Mouse (Mus musculus) testis, adult 2 months (tissue): ENCODE results near the gene Atp2b2. TPM values are rescaled to one million over a fixed set of nuclear protein-coding genes. Genes with fewer than 3 reads are reported as not detected.

Experiments used
- H3K27ac ChIP-seq: fragments of 200-500 bp; 2 replicates; pipeline ENCODE4 v1.5.1; 2012; ENCODE audit warnings: low read depth, low read length; ENCODE audit not compliant: control insufficient read depth, insufficient read depth
- H3K27me3 ChIP-seq: fragments of 200-500 bp; 2 replicates; pipeline ENCODE4 v1.6.1; 2012; ENCODE audit warnings: mild to moderate bottlenecking, low read length, moderate library complexity; ENCODE audit not compliant: control insufficient read depth, insufficient read depth
- H3K36me3 ChIP-seq: fragments of 200-500 bp; 2 replicates; pipeline ENCODE4 v1.6.1; 2012; ENCODE audit warnings: mild to moderate bottlenecking, low read length; ENCODE audit not compliant: control insufficient read depth, insufficient read depth
- H3K4me1 ChIP-seq: fragments of 200-500 bp; 2 replicates; pipeline ENCODE4 v1.6.1; 2012; ENCODE audit warnings: low read length; ENCODE audit not compliant: control insufficient read depth, insufficient read depth
- H3K4me3 ChIP-seq: fragments of 200-500 bp; 2 replicates; pipeline ENCODE4 v1.5.1; 2012; ENCODE audit warnings: low read depth, mild to moderate bottlenecking, low read length, moderate library complexity, mixed read lengths; ENCODE audit not compliant: control insufficient read depth
- CTCF ChIP-seq: fragments of 200-500 bp; IDR thresholded peaks from 2 replicates; pipeline ENCODE4 v1.5.1; 2012; ENCODE audit warnings: low read depth, mild to moderate bottlenecking, inconsistent platforms, low read length, moderate library complexity; ENCODE audit not compliant: control insufficient read depth, insufficient read depth, insufficient replicate concordance
- POLR2A ChIP-seq: fragments of 200-500 bp; IDR thresholded peaks from 2 replicates; pipeline ENCODE4 v1.6.1; 2012; ENCODE audit warnings: low read depth, mild to moderate bottlenecking, inconsistent platforms, low read length, moderate library complexity; ENCODE audit not compliant: control insufficient read depth
- polyA plus RNA-seq: library from polyadenylated mRNA; depleted of rRNA; stranded (reverse); fragments of >200 nt; gene quantifications from 2 replicates; pipeline ENCODE4 v1.2.3, GENCODE M21; 2012

The Atp2b2 gene
- polyA plus RNA-seq, 1 experiment: 0.85 TPM

GRCm38 (mm10) chr6:114041911-114042284, 515 bp downstream of the Atp2b2 start:
- no peak for TF ChIP-seq POLR2A
- no peak for TF ChIP-seq CTCF
- Histone ChIP-seq H3K27me3 (no peaks in the 10 kb centered on the region), H3K27ac (no peak overlapping the region)

GRCm38 (mm10) chr6:114041097-114041910, 1.1 kb downstream of the Atp2b2 start:
- no peaks in the 10 kb centered on the region for H3K27me3 ChIP-seq
- peaks cover 6% of the 10 kb centered on the region; the same call in 1 of the 2 replicates for H3K4me1 ChIP-seq
- no peaks in the 10 kb centered on the region for H3K36me3 ChIP-seq
- TF ChIP-seq POLR2A (no peak), CTCF (no peak)
- no peak overlapping the region for H3K27ac ChIP-seq
- H3K4me3 ChIP-seq: no peak overlapping the region

More at GRCm38 (mm10) chr6:114041911-114042284, 515 bp downstream of the Atp2b2 start:
- Histone ChIP-seq H3K4me3 (no peak overlapping the region), H3K4me1 (peaks cover 6% of the 10 kb centered on the region; the same call in 1 of the 2 replicates), H3K36me3 (no peaks in the 10 kb centered on the region)

- Histone ChIP-seq H3K4me3 (no peak overlapping the region), H3K27me3 (no peaks in the 10 kb centered on the region), H3K36me3 (no peaks in the 10 kb centered on the region), H3K27ac (no peak overlapping the region), H3K4me1 (no peaks in the 10 kb centered on the region)
- TF ChIP-seq POLR2A (no peak), CTCF (no peak)
Observed at GRCm38 (mm10) chr6:114035704-114036103, 6.7 kb downstream of the Atp2b2 start.

GRCm38 (mm10) chr6:114032822-114033221, 9.6 kb downstream of the Atp2b2 start:
- Histone ChIP-seq H3K4me1 (no peaks in the 10 kb centered on the region), H3K4me3 (no peak overlapping the region), H3K27ac (no peak overlapping the region), H3K36me3 (no peaks in the 10 kb centered on the region), H3K27me3 (no peaks in the 10 kb centered on the region)
- no peak for TF ChIP-seq POLR2A
- no peak for TF ChIP-seq CTCF

- TF ChIP-seq POLR2A (no peak), CTCF (no peak)
Observed at GRCm38 (mm10) chr6:114023794-114024193, 18.6 kb downstream of the Atp2b2 start.

GRCm38 (mm10) chr6:114022104-114022503, 20.3 kb downstream of the Atp2b2 start:
- H3K27me3 ChIP-seq: no peaks in the 10 kb centered on the region
- no peak overlapping the region for H3K4me3 ChIP-seq
- H3K4me1 ChIP-seq: no peaks in the 10 kb centered on the region
- no peaks in the 10 kb centered on the region for H3K36me3 ChIP-seq
- no peak overlapping the region for H3K27ac ChIP-seq
- TF ChIP-seq POLR2A: no peak
- no peak for TF ChIP-seq CTCF

More at GRCm38 (mm10) chr6:114023794-114024193, 18.6 kb downstream of the Atp2b2 start:
- Histone ChIP-seq H3K4me3 (no peak overlapping the region), H3K4me1 (no peaks in the 10 kb centered on the region), H3K36me3 (no peaks in the 10 kb centered on the region), H3K27me3 (no peaks in the 10 kb centered on the region), H3K27ac (no peak overlapping the region)

GRCm38 (mm10) chr6:114013801-114014200, 28.6 kb downstream of the Atp2b2 start:
- Histone ChIP-seq H3K4me3 (no peak overlapping the region), H3K36me3 (no peaks in the 10 kb centered on the region), H3K27me3 (no peaks in the 10 kb centered on the region), H3K27ac (no peak overlapping the region), H3K4me1 (no peaks in the 10 kb centered on the region)
- no peak for TF ChIP-seq POLR2A
- no peak for TF ChIP-seq CTCF
